Mouse (Mus musculus) liver, embryonic 13.5 days (tissue): ENCODE data around the gene Galr3. TPM values are rescaled to one million over a fixed set of nuclear protein-coding genes. Genes with fewer than 3 reads are reported as not detected.
"Not testable (repeated sequence)": the region's sequence is repeated elsewhere in the genome, so short reads cannot be mapped to it uniquely, and the experiment has no call there.

ENCODE experiments used
- ATAC-seq: fragments of 200-750 bp; cut with Nextera tagmentation; 2 replicates; pipeline ENCODE4 v1.8.0; 2017; ENCODE audit warnings: low read depth, mild to moderate bottlenecking, moderate number of reproducible peaks, moderate library complexity
- DNase-seq: peaks from one replicate; pipeline ENCODE4 v3.0.0; 2022
- H3K27ac ChIP-seq: fragments of 300-500 bp; sonication (generic); 2 replicates; pipeline ENCODE4 v1.5.1; 2015; ENCODE audit warnings: moderate library complexity, mild to moderate bottlenecking, inconsistent platforms
- H3K27me3 ChIP-seq: fragments of 300-500 bp; sonication (generic); 2 replicates; pipeline ENCODE4 v1.6.1; 2015; ENCODE audit warnings: mild to moderate bottlenecking, inconsistent platforms
- H3K36me3 ChIP-seq: fragments of 300-500 bp; sonication (generic); 2 replicates; pipeline ENCODE4 v1.6.1; 2015; ENCODE audit warnings: mild to moderate bottlenecking, inconsistent platforms
- H3K4me1 ChIP-seq: fragments of 300-500 bp; sonication (generic); replicated peaks from 2 replicates; pipeline ENCODE4 v1.6.1; 2015; ENCODE audit warnings: inconsistent platforms
- H3K4me2 ChIP-seq: fragments of 300-500 bp; sonication (generic); 2 replicates; pipeline ENCODE4 v1.6.1; 2015; ENCODE audit warnings: inconsistent platforms, mild to moderate bottlenecking, moderate library complexity
- H3K4me3 ChIP-seq: fragments of 300-500 bp; sonication (generic); replicated peaks from 2 replicates; pipeline ENCODE4 v1.5.1; 2015; ENCODE audit warnings: mild to moderate bottlenecking, inconsistent platforms
- H3K9ac ChIP-seq: fragments of 300-500 bp; sonication (generic); 2 replicates; pipeline ENCODE4 v1.6.1; 2015; ENCODE audit warnings: mild to moderate bottlenecking, inconsistent platforms
- H3K9me3 ChIP-seq: fragments of 300-500 bp; sonication (generic); replicated peaks from 2 replicates; pipeline ENCODE4 v1.6.1; 2016; ENCODE audit warnings: inconsistent platforms
- WGBS: fragments of 180-500 bp; shearing (Covaris S2); methylation state at CpG from one replicate; pipeline ENCODE4 v1.1.7; 2015; ENCODE audit not compliant: insufficient replicate concordance; 5-methylcytosine and 5-hydroxymethylcytosine counted together
- polyA plus RNA-seq: library from polyadenylated mRNA; unstranded; fragments of >200 nt; fragmentation: Nextera tagmentation; extraction: Ambion mirVana; gene quantifications from 2 replicates; pipeline ENCODE4 v1.2.1, GENCODE M21; 2015

Gene Galr3
- polyA plus RNA-seq, 1 experiment from 2014 or later: 0.20 TPM

DNA sequence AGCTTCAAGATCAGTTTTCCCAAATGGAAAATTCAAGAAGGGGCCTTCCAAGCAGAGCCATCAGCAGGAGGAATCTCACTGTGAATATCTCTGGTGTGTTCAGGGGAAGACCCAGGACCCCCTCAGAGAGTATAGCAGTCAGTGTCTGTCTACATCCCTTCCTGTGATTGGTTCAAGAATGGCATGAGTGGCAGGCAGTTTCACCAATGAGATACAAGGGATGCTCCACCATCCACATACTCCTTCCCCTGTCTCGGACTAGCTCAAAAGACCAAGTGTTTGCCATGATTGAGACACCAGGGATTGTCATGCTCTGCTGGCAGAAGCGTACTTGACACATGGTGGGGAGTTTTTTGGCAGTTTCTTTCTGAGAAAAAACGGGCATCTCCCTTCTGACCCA, 35.0 kb upstream of the Galr3 start:
- peaks cover 53% of the 10 kb centered on the region for H3K36me3 ChIP-seq
- WGBS: 67% methylated on average over 3 of the region's 3 CpGs
- H3K4me2 ChIP-seq: no peak overlapping the region
- no peak overlapping the region for H3K27ac ChIP-seq
- H3K27me3 ChIP-seq: no peaks in the 10 kb centered on the region
- H3K4me1 ChIP-seq: peaks cover 6% of the 10 kb centered on the region
- no peak overlapping the region for H3K4me3 ChIP-seq
- no peak for ATAC-seq
- no peak overlapping the region for H3K9ac ChIP-seq
- DNase-seq: no peak
- H3K9me3 ChIP-seq: no peaks in the 10 kb centered on the region

DNA sequence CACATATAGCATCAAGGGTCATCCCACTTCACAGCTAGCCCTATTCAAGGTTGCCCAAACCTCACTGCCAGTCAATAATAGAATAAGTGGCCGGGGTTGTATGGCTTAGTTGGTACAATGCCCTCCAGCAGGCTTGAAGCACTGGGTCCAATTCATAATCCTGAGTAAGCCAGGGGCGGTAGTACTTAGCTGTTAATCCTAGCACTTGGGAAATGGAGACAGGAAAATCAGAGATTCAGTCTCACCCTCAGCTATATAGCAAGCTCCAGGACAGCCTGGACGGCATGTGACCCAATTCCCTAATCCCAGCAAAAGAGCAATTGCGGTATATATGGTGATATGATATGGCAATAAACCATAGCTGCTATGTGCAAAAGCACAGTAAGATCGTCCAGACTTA, 34.6 kb upstream of the Galr3 start:
- DNase-seq (no peak), ATAC-seq (no peak)
- no peak overlapping the region for H3K4me3 ChIP-seq
- no peaks in the 10 kb centered on the region for H3K9me3 ChIP-seq
- no peak overlapping the region for H3K9ac ChIP-seq
- peaks cover 1% of the 10 kb centered on the region for H3K4me1 ChIP-seq
- WGBS: 74% methylated on average over 5 of the region's 5 CpGs
- H3K36me3 ChIP-seq: peaks cover 48% of the 10 kb centered on the region
- H3K27ac ChIP-seq: no peak overlapping the region
- no peaks in the 10 kb centered on the region for H3K27me3 ChIP-seq
- no peak overlapping the region for H3K4me2 ChIP-seq

DNA sequence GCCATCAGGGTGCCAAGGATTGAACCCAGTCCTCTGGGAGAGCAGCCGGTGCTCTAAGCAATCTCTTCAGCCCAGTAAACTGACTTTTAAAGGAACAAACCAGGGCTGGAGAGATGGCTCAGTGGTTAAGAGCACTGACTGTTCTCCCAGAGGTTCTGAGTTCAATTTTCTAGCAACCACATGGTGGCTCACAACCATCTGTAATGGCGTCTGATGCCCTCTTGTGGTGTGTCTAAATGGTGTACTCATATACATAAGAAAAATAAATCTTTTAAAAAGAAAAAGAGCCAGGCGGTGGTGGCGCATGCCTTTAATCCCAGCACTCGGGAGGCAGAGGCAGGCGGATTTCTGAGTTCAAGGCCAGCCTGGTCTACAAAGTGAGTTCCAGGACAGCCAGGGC, 33.8 kb upstream of the Galr3 start:
- not testable (repeated sequence) for H3K9me3 ChIP-seq, H3K27ac ChIP-seq, H3K9ac ChIP-seq, ATAC-seq, H3K4me2 ChIP-seq, H3K4me3 ChIP-seq, H3K4me1 ChIP-seq, DNase-seq, H3K27me3 ChIP-seq
- 69% methylated on average over 6 of the region's 6 CpGs for WGBS
- H3K36me3 ChIP-seq: peaks cover 41% of the 10 kb centered on the region

DNA sequence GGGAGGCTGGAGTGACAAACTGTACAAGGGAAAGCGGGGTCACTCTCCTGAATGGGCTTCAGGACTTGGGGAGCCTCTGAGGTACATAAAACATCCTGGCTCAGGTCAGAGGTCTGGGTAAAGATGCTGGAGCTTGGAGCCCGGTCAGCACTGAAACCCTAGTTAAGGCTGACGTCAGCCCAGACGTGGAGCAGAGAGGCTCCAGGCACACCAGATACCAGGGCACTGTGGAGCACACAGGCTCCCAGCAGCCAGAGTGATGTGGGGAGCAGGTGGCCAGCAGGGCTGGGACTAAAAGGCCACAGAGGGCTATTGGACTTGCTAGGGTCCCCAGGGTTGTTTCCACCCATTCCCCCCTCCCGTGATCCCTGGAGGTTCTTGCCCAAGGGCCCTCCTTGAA, 32.0 kb upstream of the Galr3 start:
- Histone ChIP-seq H3K9ac (no peak overlapping the region), H3K4me3 (no peak overlapping the region), H3K4me1 (peaks cover 6% of the 10 kb centered on the region), H3K27me3 (no peaks in the 10 kb centered on the region), H3K27ac (no peak overlapping the region), H3K9me3 (no peaks in the 10 kb centered on the region), H3K4me2 (no peak overlapping the region), H3K36me3 (peaks cover 22% of the 10 kb centered on the region)
- ATAC-seq: no peak
- 57% methylated on average over 5 of the region's 5 CpGs for WGBS
- no peak for DNase-seq

DNA sequence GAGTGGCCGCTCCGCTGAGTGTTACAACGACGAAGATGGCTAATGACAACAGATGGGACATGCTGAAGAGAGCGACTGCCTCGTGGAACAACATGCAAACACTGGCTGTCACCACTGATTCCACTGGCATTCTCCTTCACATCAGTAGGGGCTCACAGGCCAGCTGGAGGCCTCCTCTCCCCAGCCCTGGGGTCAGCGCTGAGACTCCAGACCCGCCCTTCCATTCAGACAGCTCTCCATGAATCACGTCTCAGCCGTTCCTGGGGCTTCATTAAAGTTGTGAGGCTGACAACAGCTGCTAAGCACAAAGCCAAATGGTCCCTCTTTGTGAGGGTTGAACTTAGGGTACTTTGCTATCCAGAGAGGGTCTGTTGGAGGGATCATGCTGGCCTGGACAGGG, 30.1 kb upstream of the Galr3 start:
- no peak for ATAC-seq
- no peak for DNase-seq
- WGBS: 62% methylated on average over 10 of the region's 10 CpGs
- H3K36me3 ChIP-seq: peaks cover 5% of the 10 kb centered on the region
- H3K4me1 ChIP-seq: peaks cover 6% of the 10 kb centered on the region; the same call in 1 of the 2 replicates
- H3K9ac ChIP-seq: no peak overlapping the region
- H3K4me2 ChIP-seq: no peak overlapping the region
- H3K27me3 ChIP-seq: no peaks in the 10 kb centered on the region
- no peak overlapping the region for H3K4me3 ChIP-seq
- no peaks in the 10 kb centered on the region for H3K9me3 ChIP-seq
- H3K27ac ChIP-seq: no peak overlapping the region

DNA sequence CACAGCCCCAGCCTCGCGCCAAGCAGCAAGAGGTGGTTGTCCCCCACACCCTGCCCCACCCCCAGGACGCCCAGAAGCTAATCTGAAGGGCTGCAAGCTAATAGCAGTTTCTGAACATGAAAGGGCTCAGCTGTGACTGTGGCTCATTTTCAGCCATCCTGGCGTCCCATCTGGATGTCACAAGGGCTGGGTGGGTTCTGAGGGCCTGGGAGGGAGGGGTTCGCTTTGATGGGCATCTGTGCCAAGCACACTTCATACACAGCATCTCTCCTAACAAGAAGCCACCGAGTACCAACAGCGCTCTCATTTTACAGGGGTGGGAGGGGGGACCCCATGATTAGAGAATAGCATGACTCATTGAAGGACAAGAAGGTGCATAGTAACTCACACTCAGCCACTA, 28.3 kb upstream of the Galr3 start:
- Histone ChIP-seq H3K4me2 (no peak overlapping the region), H3K36me3 (no peaks in the 10 kb centered on the region), H3K4me1 (peaks cover 6% of the 10 kb centered on the region; the same call in 1 of the 2 replicates), H3K9ac (no peak overlapping the region), H3K27ac (no peak overlapping the region), H3K27me3 (no peaks in the 10 kb centered on the region), H3K4me3 (no peak overlapping the region), H3K9me3 (no peaks in the 10 kb centered on the region)
- WGBS: 58% methylated on average over 7 of the region's 7 CpGs
- no peak for ATAC-seq
- no peak for DNase-seq

DNA sequence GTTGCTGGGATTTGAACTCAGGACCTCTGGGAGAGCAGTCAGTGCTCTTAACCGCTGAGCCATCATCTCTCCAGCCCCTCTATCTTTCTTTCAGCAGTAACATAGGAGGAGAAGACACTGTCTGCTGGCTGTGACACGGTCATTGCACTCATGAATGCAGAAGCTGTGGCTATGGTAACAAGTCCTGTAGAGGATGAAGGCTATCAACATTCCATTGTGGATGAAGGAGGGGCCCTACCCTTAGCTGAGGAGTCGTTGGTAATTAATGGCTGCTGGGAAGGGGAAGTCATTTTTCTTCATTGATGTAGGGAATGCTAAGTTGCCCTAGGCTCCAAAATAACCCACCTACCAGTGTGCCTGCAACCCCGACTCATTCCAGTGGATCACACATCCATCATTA, 23.5 kb upstream of the Galr3 start:
- no peak overlapping the region for H3K27ac ChIP-seq

DNA sequence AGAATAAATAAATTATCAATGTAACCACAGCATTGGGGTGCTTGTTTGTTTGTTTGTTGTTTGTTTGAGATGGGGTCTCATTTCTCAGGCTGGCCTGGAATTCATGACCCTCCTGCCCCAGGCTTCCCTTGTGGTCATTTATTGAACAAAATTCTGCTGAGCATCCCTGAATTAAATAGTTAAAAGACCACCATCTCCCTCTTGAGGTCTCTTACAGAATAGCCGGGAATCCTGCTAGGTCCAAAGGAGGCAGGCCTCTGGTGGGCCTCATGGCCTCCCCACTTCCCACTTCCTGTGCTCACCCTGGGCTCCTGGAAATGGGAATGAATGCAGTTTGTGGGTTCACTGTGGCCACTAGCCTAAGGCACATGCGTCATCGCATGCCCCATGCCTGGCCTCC, 22.8 kb upstream of the Galr3 start:
- no peak for DNase-seq
- WGBS: 63% methylated on average over 3 of the region's 3 CpGs

More for the DNA sequence above, 23.5 kb upstream of the Galr3 start:
- WGBS: 35% methylated on average over 4 of the region's 4 CpGs
- peaks cover 8% of the 10 kb centered on the region; the same call in 1 of the 2 replicates for H3K4me1 ChIP-seq
- H3K4me3 ChIP-seq: no peak overlapping the region
- ATAC-seq (no peak), DNase-seq (no peak)
- no peak overlapping the region for H3K4me2 ChIP-seq
- H3K36me3 ChIP-seq: no peaks in the 10 kb centered on the region
- H3K9ac ChIP-seq: no peak overlapping the region
- H3K9me3 ChIP-seq: no peaks in the 10 kb centered on the region
- H3K27me3 ChIP-seq: no peaks in the 10 kb centered on the region

DNA sequence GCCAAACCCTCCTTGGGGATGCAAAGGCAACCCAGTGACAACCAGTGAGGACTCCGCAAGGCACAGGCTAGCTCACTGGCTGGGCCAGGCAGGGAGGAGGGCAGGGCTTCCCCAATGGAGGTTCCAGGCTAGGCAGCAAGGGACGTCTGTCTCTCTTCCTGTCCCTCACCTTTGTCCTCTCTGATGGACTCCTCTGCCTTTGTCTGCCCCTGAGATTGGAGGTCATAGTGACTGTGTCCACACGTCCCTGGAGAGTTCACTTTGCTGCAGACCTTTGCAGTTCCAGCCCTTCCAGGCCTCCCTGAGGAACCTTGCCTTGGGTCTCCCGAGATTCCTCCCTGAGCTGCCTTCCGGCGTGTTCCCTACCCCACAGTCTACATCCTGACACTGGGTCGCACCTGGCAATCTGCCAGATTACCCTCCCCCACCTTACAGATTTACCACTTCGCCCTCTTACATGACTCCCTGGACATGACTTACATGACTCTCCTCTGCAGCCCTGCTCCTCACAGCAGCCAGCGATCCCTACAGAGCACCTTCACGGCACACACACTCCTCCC, 18.9 kb upstream of the Galr3 start:
- no peaks in the 10 kb centered on the region for H3K9me3 ChIP-seq
- H3K4me2 ChIP-seq: no peak overlapping the region
- H3K9ac ChIP-seq: no peak overlapping the region
- peaks cover 37% of the 10 kb centered on the region for H3K27me3 ChIP-seq
- H3K36me3 ChIP-seq: no peaks in the 10 kb centered on the region
- DNase-seq (no peak), ATAC-seq (peak; percentile 53)
- no peak overlapping the region for H3K4me3 ChIP-seq
- no peak overlapping the region; the same call in 1 of the 2 replicates for H3K27ac ChIP-seq
- 56% methylated on average over 10 of the region's 10 CpGs for WGBS
- peaks cover 21% of the 10 kb centered on the region for H3K4me1 ChIP-seq

More for the DNA sequence above, 22.8 kb upstream of the Galr3 start:
- Histone ChIP-seq H3K27me3 (0 out of 2 replicates have a peak, but pooled peaks cover 3% of the 10 kb centered on the region), H3K4me2 (no peak overlapping the region), H3K27ac (no peak overlapping the region), H3K36me3 (no peaks in the 10 kb centered on the region), H3K4me3 (no peak overlapping the region), H3K9ac (no peak overlapping the region), H3K4me1 (peaks cover 5% of the 10 kb centered on the region; the same call in 1 of the 2 replicates), H3K9me3 (no peaks in the 10 kb centered on the region)
- no peak for ATAC-seq

DNA sequence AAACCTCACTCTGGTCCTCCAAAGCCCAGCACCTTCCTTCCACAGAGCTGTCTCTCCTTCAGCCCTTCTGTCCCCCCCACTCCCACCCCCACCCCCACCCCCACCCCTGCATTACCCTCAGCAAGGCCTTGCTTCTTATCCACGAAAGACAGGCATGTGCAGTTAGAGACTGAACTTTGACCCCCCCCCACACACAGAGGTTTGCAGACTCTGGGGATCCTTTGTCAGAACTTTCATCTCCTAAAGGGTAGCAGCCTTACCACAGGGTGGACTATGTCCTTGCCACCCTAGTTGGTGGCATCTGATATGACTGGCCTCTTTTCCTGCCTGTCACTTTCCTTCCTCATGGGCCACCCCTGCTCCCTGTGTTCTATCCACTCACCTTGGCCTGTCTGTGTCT, 18.3 kb upstream of the Galr3 start:
- ATAC-seq: no peak
- H3K4me3 ChIP-seq: no peak overlapping the region
- no peaks in the 10 kb centered on the region for H3K9me3 ChIP-seq
- H3K4me1 ChIP-seq: peaks cover 22% of the 10 kb centered on the region
- H3K27me3 ChIP-seq: peaks cover 43% of the 10 kb centered on the region
- no peak for DNase-seq
- H3K9ac ChIP-seq: no peak overlapping the region
- no peaks in the 10 kb centered on the region for H3K36me3 ChIP-seq
- 13% methylated on average over 1 of the region's 1 CpGs for WGBS
- no peak overlapping the region for H3K4me2 ChIP-seq
- H3K27ac ChIP-seq: no peak overlapping the region

DNA sequence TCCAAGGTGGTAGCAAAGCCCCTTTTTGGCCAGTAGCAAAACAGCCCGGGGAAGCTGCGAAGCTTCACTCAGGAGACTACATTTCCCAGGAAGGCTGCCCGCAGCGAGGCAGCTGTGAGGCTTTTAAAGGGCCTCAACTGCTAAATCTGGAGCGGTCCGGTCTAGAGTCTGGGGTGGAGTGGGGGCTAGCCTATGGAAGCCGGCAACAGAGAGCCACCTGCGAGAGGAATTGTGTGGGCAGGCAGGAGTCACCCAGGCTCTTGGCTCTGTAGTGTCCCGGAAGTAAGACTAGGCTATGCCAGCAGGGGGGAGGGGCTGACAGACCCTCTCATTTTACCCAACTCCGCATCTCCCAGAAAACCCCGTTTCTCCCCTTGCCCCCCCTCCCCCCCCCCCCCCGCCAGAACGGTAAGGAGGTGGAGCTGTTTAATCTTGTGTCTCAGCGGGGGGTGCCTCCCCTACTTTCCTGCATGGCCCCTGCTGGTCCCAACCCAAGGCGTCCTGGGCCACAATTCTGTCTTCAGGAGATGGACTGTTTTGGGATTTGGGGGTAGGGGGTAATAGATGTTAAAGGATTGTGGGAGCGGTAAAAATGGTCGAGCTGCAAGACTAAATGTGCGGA, 15.9 kb upstream of the Galr3 start:
- peaks cover 45% of the 10 kb centered on the region for H3K4me1 ChIP-seq
- ATAC-seq (no peak), DNase-seq (no peak)
- no peaks in the 10 kb centered on the region for H3K36me3 ChIP-seq
- H3K9me3 ChIP-seq: no peaks in the 10 kb centered on the region
- peak overlapping the region; percentile 32 for H3K4me2 ChIP-seq
- H3K27me3 ChIP-seq: peaks cover 68% of the 10 kb centered on the region
- peak overlapping the region; percentile 36; the same call in 1 of the 2 replicates for H3K9ac ChIP-seq
- H3K4me3 ChIP-seq: no peak overlapping the region
- peak overlapping the region; percentile 59 for H3K27ac ChIP-seq
- WGBS: 24% methylated on average over 15 of the region's 18 CpGs
